Mouse (Mus musculus): ENCODE measurements at regions not wholly inside any gene's neighbourhood (a gene's known extent, or its start where the extent isn't known, plus 50 kb on each side); places are given as distances from the start of the nearest gene placed in this dataset.

DNA sequence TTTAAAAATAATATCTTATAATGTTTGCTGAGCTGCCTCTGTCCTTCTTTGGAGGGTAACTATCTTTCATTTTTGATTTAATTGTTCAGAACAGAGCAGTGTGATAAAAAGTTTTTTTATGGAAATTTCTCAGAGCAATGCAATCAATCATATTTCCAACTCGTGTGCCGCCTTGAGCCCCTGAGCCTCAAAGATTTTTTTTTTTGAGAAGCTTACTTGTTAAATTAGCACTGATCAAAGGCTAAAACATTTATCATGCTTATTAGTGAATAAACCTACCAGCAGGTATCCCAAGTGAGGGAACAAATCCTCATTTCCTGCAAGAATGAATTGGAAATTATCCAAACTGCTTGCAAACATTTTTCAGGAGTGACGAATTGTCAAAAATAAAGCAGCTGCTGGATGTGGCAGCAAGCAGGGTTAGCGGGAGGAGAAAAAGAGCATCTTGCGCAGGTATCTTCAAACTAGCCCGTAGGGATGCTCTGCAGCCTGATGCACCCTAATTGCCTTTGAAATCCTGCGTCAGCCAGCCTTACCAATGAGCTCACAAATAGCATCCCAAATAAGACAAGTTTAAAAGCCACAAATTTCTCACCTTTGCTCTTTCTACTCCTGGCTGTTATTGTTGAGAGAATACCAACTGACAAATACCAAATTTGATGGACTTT, 637.0 kb upstream of the Rorb start:
- Histone ChIP-seq H3K4me2 (peak overlapping the region; percentile 33), H3K27ac (replicated peaks) (no peak overlapping the region), H3K27me3 (no peaks in the 10 kb centered on the region), H3K9ac (no peak overlapping the region), H3K4me3 (no peak overlapping the region), H3K9me3 (no peaks in the 10 kb centered on the region), H3K4me1 (replicated peaks) (0 out of 2 replicates have a peak, but pooled peaks cover 4% of the 10 kb centered on the region), H3K36me3 (no peaks in the 10 kb centered on the region)
- 35% methylated on average over 7 of the region's 7 CpGs for WGBS
- ATAC-seq (ENCODE audit: low FRiP score, low read depth), result no peak

- Histone ChIP-seq H3K36me3 (no peaks in the 10 kb centered on the region), H3K4me2 (no peak overlapping the region), H3K4me1 (replicated peaks) (no peaks in the 10 kb centered on the region), H3K9ac (no peak overlapping the region), H3K27ac (replicated peaks) (no peak overlapping the region), H3K9me3 (no peaks in the 10 kb centered on the region), H3K27me3 (no peaks in the 10 kb centered on the region), H3K4me3 (no peak overlapping the region)
- peak; percentile 78 for ATAC-seq (ENCODE audit: low FRiP score, low read depth)
- whole genome bisulfite sequencing, result 36% methylated on average over 4 of the region's 4 CpGs
Measured at GRCm38 (mm10) chr19:19719939-19720338, 608.9 kb upstream of the Rorb start.
